Mouse (Mus musculus) stomach, postnatal 0 days (tissue): Measurements from ENCODE around the gene Cish.

Source experiments
- CTCF ChIP-seq: IDR thresholded peaks from 2 replicates; pipeline ENCODE4 v1.5.1; 2016; ENCODE audit warnings: antibody characterized with exemption, low read depth, mild to moderate bottlenecking, moderate library complexity
- EP300 ChIP-seq: optimal IDR thresholded peaks from 2 replicates; pipeline ENCODE3; 2016; ENCODE audit warnings: antibody characterized with exemption

DNA sequence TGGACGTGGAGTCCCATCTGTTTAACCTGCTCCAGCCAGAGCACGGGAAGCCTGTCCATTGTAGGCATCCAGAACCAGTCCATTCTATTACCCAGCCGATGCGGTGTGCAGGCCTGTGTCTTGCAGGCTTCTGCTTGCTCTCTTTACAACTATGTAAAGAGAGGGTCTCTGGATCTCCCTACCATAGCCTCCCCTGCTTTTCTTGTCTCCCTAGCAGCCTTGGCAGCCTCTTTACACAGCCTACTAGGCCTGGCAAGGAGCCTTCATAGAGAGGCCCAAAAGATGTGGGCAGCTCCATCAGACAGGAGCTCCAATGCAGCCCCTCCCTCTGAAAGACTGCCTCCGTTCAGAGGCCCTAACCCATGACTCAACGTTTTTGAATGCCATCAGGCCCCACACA is 46.7 kb upstream of the Cish start:
- no peak for TF ChIP-seq CTCF
- no peak for TF ChIP-seq EP300
